Mouse (Mus musculus): ENCODE data around the gene Pfas. TPM values are rescaled to one million over a fixed set of nuclear protein-coding genes. Genes with fewer than 3 reads are reported as not detected.

The Pfas gene
- polyA plus RNA-seq (2014; fragmentation: Nextera tagmentation; extraction: Ambion mirVana), result 31.5 and 31.8 TPM in 2 replicates

DNA sequence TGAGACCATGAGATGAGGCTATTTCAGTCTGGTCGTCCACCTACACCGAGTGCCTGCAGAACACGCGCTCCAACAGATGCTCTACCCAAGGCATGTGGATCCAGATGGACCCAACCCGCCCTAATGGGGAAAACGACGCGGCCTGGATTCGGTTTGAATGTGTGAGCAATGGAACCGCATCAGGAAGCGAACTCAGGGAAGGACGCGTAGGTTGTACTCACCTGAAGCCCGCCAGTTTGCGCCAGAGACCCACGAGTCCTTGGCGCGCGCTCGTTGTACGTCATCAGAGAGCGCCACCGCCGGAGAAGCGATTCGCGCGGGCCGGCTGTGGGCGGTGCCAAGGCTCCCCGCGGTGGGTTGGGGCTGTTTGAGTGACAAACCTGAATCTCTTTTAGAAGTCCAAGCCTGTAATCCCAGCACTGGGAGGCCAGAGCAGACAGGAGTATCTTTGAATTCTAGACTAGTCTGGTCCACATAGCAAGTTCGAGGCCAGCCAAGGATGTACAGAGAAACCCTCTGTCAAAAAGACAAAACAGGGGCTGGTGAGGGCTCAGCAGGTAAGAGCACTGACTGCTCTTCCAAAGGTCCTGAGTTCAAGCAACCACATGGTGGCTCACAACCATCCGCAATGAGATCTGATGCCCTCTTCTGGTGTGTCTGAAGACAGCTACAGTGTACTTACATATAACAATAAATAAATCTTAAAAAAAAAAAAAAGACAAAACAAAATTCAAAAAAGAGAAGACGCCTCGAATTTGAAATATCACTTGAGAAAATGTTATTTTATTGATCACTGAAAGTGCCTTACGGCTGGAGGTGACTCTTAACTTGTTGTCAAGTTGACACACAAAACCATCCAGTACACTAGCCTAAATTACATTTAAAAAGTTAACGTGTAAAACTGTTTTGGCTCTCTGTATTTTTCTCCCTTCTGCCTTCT lies at the start of gene Pfas:
Gene Pfas, minus strand, starts transcription at position 279 of the 940 bp plus-strand sequence.
- DNase-seq (ENCODE audit: low spot score), result peak; percentile 97
- H3K9ac ChIP-seq (ENCODE audit: low read depth, low read length), result peak within 1 kb of the TSS; percentile 69
- no peaks in the 10 kb centered on the region for H3K4me1 ChIP-seq (replicated peaks; ENCODE audit: control insufficient read depth, insufficient read depth, low read length)
- H3K4me2 ChIP-seq (replicated peaks; ENCODE audit: low read depth, low read length), result peak within 1 kb of the TSS; percentile 61
- ATAC-seq (ENCODE audit: low FRiP score), result peak; percentile 85
- no peaks in the 10 kb centered on the region for H3K27me3 ChIP-seq (ENCODE audit: control insufficient read depth, insufficient read depth, low read length)
- H3K36me3 ChIP-seq (ENCODE audit: control insufficient read depth, insufficient read depth, low read length), result no peaks in the 10 kb centered on the region; the same call in 1 of the 2 replicates
- H3K27ac ChIP-seq (ENCODE audit: low read depth, low read length), result peak within 1 kb of the TSS; percentile 45; the same call in 1 of the 2 replicates
- H3K4me3 ChIP-seq (ENCODE audit: low read depth, low read length), result peak within 1 kb of the TSS; percentile 82
- WGBS, result 9% methylated on average over 38 of the region's 38 CpGs
- no peaks in the 10 kb centered on the region for H3K9me3 ChIP-seq (ENCODE audit: control insufficient read depth, low read length)

DNA sequence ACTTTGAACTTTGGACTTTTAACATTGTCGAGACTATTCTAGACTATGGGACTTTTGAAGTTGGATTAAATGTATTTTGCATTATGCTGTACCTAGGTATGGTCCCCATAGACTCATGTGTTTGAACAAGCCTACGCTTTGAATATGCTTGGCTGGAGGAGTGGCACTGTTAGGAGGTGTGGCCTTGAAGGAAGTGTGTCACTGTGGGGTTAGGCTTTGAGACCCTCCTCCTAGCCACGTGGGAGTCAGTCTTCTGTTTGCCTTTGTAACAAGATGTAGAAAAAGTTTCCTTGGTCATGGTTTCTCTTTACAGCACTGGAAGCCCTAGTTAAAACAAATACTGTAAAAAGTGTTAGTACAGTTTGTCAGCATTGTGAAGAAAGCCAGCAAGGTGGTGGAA lies 45.6 kb upstream of the Pfas start:
- 77% methylated on average over 3 of the region's 3 CpGs for WGBS

DNA sequence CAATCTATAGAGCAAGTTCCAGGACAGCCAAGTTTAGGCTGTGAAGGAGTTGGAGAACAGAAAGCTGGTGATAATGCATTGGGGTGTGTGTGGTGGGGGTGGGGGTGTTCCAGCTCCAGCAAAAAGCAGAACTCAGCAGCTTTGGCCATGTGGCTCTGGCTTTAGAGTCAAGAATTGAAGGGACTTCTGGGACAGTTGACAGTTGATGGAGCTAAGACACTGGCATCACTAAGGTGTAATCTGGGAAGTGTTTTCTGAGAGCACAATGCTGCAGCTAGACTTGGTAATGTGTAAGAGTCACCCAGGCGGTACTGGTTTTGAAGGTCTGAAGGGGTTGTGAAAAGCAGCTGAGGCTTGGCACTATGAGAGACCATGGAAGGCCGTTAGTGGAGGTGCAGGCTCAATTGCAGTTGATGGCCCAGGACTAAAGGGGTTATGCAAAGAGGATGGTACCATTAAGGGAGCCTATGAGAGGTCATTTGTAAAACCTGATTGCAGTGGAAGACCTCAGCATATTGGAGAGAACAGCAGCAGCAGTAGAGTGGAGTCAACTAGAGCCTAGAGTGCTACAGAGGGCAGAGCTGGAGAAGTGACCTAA lies 44.7 kb upstream of the Pfas start:
- Histone ChIP-seq H3K36me3 (ENCODE audit: control insufficient read depth, insufficient read depth, low read length) (peaks cover 9% of the 10 kb centered on the region; the same call in 1 of the 2 replicates), H3K4me1 (replicated peaks; ENCODE audit: control insufficient read depth, insufficient read depth, low read length) (no peaks in the 10 kb centered on the region), H3K4me3 (ENCODE audit: low read depth, low read length) (no peak overlapping the region), H3K27ac (ENCODE audit: low read depth, low read length) (no peak overlapping the region), H3K9ac (ENCODE audit: low read depth, low read length) (no peak overlapping the region), H3K9me3 (ENCODE audit: control insufficient read depth, low read length) (no peaks in the 10 kb centered on the region), H3K4me2 (replicated peaks; ENCODE audit: low read depth, low read length) (no peak overlapping the region), H3K27me3 (ENCODE audit: control insufficient read depth, insufficient read depth, low read length) (no peaks in the 10 kb centered on the region)
- ATAC-seq (ENCODE audit: low FRiP score) (no peak), DNase-seq (ENCODE audit: low spot score) (no peak)
- 94% methylated on average over 2 of the region's 2 CpGs for WGBS

More for the DNA sequence above, 45.6 kb upstream of the Pfas start:
- 0 out of 2 replicates have a peak, but pooled peaks cover 2% of the 10 kb centered on the region for H3K4me1 ChIP-seq (replicated peaks; ENCODE audit: control insufficient read depth, insufficient read depth, low read length)
- ATAC-seq (ENCODE audit: low FRiP score) (no peak), DNase-seq (ENCODE audit: low spot score) (no peak)
- H3K27me3 ChIP-seq (ENCODE audit: control insufficient read depth, insufficient read depth, low read length), result no peaks in the 10 kb centered on the region
- no peak overlapping the region for H3K4me2 ChIP-seq (replicated peaks; ENCODE audit: low read depth, low read length)
- H3K36me3 ChIP-seq (ENCODE audit: control insufficient read depth, insufficient read depth, low read length), result peaks cover 9% of the 10 kb centered on the region; the same call in 1 of the 2 replicates
- H3K27ac ChIP-seq (ENCODE audit: low read depth, low read length), result no peak overlapping the region
- no peaks in the 10 kb centered on the region for H3K9me3 ChIP-seq (ENCODE audit: control insufficient read depth, low read length)
- H3K9ac ChIP-seq (ENCODE audit: low read depth, low read length), result no peak overlapping the region
- no peak overlapping the region for H3K4me3 ChIP-seq (ENCODE audit: low read depth, low read length)

DNA sequence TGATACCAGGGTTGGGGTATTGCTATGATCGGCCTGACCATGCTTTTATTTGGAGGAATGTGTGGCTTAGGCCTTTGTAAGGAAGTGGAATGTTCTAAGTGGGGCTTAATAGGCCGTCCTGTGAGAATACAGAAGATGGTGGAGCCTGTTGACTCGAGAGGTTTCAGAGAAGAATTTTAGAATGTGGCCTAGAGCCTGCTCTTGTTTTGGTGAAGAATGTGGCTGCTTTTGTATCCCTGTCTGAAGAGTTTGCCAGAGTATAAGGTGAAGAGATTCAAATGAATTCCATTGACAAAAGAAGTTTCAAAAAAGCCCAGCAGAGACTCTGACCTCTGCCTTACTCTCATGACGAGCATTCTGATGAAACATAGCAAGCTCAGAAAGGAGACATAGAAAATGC lies 43.5 kb upstream of the Pfas start:
- Histone ChIP-seq H3K27ac (ENCODE audit: low read depth, low read length) (no peak overlapping the region), H3K4me3 (ENCODE audit: low read depth, low read length) (no peak overlapping the region), H3K9me3 (ENCODE audit: control insufficient read depth, low read length) (no peaks in the 10 kb centered on the region), H3K4me1 (replicated peaks; ENCODE audit: control insufficient read depth, insufficient read depth, low read length) (no peaks in the 10 kb centered on the region), H3K27me3 (ENCODE audit: control insufficient read depth, insufficient read depth, low read length) (no peaks in the 10 kb centered on the region), H3K4me2 (replicated peaks; ENCODE audit: low read depth, low read length) (no peak overlapping the region), H3K36me3 (ENCODE audit: control insufficient read depth, insufficient read depth, low read length) (peaks cover 9% of the 10 kb centered on the region; the same call in 1 of the 2 replicates), H3K9ac (ENCODE audit: low read depth, low read length) (no peak overlapping the region)
- DNase-seq (ENCODE audit: low spot score) (no peak), ATAC-seq (ENCODE audit: low FRiP score) (no peak)
- 71% methylated on average over 4 of the region's 4 CpGs for WGBS

DNA sequence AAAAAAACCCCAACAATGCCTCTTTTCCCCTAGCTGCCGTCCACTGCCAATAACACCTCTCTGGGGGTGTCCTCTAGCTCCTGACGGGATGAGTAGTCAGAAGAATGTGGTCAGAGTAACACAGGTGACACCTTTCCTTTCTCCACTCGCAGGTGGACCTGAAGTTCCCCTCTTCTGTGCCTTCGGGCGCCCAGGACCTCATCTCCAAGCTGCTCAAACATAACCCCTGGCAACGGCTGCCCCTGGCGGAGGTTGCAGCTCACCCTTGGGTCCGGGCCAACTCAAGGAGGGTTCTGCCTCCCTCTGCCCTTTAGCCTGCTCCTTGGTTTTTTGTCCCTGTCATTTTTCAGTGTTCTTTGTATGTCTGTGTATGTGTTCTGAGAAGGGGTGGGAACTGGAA lies 42.5 kb upstream of the Pfas start:
- no peak overlapping the region for H3K4me2 ChIP-seq (replicated peaks; ENCODE audit: low read depth, low read length)
- no peak overlapping the region for H3K9ac ChIP-seq (ENCODE audit: low read depth, low read length)
- H3K36me3 ChIP-seq (ENCODE audit: control insufficient read depth, insufficient read depth, low read length), result peaks cover 9% of the 10 kb centered on the region; the same call in 1 of the 2 replicates
- H3K27ac ChIP-seq (ENCODE audit: low read depth, low read length), result no peak overlapping the region
- H3K4me1 ChIP-seq (replicated peaks; ENCODE audit: control insufficient read depth, insufficient read depth, low read length), result no peaks in the 10 kb centered on the region
- no peak for DNase-seq (ENCODE audit: low spot score)
- H3K9me3 ChIP-seq (ENCODE audit: control insufficient read depth, low read length), result no peaks in the 10 kb centered on the region
- WGBS, result 86% methylated on average over 8 of the region's 8 CpGs
- H3K4me3 ChIP-seq (ENCODE audit: low read depth, low read length), result no peak overlapping the region
- no peaks in the 10 kb centered on the region for H3K27me3 ChIP-seq (ENCODE audit: control insufficient read depth, insufficient read depth, low read length)
- no peak for ATAC-seq (ENCODE audit: low FRiP score)

DNA sequence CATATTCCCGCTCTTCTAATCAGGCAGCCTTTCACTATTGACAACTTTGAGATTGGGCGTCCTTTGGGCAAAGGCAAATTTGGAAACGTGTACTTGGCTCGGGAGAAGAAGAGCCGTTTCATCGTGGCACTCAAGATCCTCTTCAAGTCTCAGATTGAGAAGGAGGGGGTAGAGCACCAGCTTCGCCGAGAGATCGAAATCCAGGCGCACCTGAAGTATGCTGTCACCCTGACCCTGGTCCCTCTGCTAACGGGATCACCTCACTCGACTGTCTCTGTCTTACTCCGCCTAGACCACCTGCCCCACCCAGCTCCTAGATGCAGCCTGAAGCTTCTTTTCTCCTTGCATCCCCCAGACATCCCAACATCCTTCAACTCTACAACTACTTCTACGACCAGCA lies 39.9 kb upstream of the Pfas start:
- Histone ChIP-seq H3K9ac (ENCODE audit: low read depth, low read length) (no peak overlapping the region), H3K9me3 (ENCODE audit: control insufficient read depth, low read length) (no peaks in the 10 kb centered on the region), H3K36me3 (ENCODE audit: control insufficient read depth, insufficient read depth, low read length) (peaks cover 9% of the 10 kb centered on the region; the same call in 1 of the 2 replicates), H3K4me3 (ENCODE audit: low read depth, low read length) (no peak overlapping the region), H3K4me1 (replicated peaks; ENCODE audit: control insufficient read depth, insufficient read depth, low read length) (no peaks in the 10 kb centered on the region), H3K4me2 (replicated peaks; ENCODE audit: low read depth, low read length) (no peak overlapping the region), H3K27ac (ENCODE audit: low read depth, low read length) (no peak overlapping the region), H3K27me3 (ENCODE audit: control insufficient read depth, insufficient read depth, low read length) (no peaks in the 10 kb centered on the region)
- 94% methylated on average over 14 of the region's 14 CpGs for whole genome bisulfite sequencing
- ATAC-seq (ENCODE audit: low FRiP score) (no peak), DNase-seq (ENCODE audit: low spot score) (no peak)

DNA sequence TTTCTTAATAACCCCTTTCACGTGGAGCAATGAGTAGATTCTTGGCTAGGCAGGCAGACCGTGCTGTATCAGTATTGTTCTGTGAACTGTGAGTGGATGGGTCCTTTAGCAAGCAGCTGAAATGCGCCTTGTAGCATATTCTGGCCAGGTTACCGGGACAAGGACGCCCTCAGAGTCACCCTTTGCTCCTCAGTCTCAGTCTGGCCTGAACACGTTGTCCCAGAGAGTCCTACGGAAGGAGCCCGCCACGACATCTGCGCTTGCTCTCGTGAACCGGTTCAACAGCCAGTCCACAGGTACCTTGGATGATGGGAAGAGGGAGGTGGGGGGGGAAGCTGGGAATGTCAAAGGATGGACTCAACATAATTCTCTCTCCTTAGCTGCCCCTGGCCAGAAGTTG lies 39.3 kb upstream of the Pfas start:
- peak overlapping the region; percentile 85; the same call in 1 of the 2 replicates for H3K4me2 ChIP-seq (replicated peaks; ENCODE audit: low read depth, low read length)
- no peak overlapping the region for H3K9ac ChIP-seq (ENCODE audit: low read depth, low read length)
- no peak overlapping the region for H3K27ac ChIP-seq (ENCODE audit: low read depth, low read length)
- H3K36me3 ChIP-seq (ENCODE audit: control insufficient read depth, insufficient read depth, low read length), result peaks cover 9% of the 10 kb centered on the region; the same call in 1 of the 2 replicates
- H3K27me3 ChIP-seq (ENCODE audit: control insufficient read depth, insufficient read depth, low read length), result no peaks in the 10 kb centered on the region
- no peaks in the 10 kb centered on the region for H3K9me3 ChIP-seq (ENCODE audit: control insufficient read depth, low read length)
- no peak overlapping the region for H3K4me3 ChIP-seq (ENCODE audit: low read depth, low read length)
- 92% methylated on average over 12 of the region's 12 CpGs for WGBS
- no peaks in the 10 kb centered on the region for H3K4me1 ChIP-seq (replicated peaks; ENCODE audit: control insufficient read depth, insufficient read depth, low read length)
- DNase-seq (ENCODE audit: low spot score) (no peak), ATAC-seq (ENCODE audit: low FRiP score) (no peak)

DNA sequence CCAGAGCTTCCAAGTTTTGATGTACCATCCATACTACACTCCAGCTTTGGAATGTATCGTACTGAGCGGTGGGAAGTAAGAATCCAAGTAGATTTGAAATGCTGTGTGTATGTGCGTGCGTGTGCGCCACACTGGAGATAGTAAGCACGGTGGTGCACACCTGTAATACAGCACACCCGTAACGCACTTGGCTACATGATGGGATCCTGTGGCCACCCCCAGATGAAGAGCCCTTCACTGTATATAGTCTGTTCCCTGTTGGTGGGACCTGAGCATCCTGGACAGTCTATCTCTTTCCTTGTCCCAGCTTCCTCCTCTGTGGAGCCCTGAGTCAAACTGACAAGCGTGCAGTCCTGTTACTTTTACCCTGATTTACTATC lies 38.1 kb upstream of the Pfas start:
- DNase-seq (ENCODE audit: low spot score), result no peak
- Histone ChIP-seq H3K4me2 (replicated peaks; ENCODE audit: low read depth, low read length) (peak overlapping the region; percentile 85), H3K36me3 (ENCODE audit: control insufficient read depth, insufficient read depth, low read length) (peaks cover 9% of the 10 kb centered on the region; the same call in 1 of the 2 replicates), H3K4me3 (ENCODE audit: low read depth, low read length) (peak overlapping the region; percentile 71), H3K27ac (ENCODE audit: low read depth, low read length) (no peak overlapping the region), H3K9ac (ENCODE audit: low read depth, low read length) (peak overlapping the region; percentile 78), H3K4me1 (replicated peaks; ENCODE audit: control insufficient read depth, insufficient read depth, low read length) (no peaks in the 10 kb centered on the region), H3K9me3 (ENCODE audit: control insufficient read depth, low read length) (no peaks in the 10 kb centered on the region), H3K27me3 (ENCODE audit: control insufficient read depth, insufficient read depth, low read length) (no peaks in the 10 kb centered on the region)
- 17% methylated on average over 9 of the region's 9 CpGs for WGBS
- ATAC-seq (ENCODE audit: low FRiP score), result no peak
